24 mouse cellular contexts compared by ENCODE assay signal in the genomic region with DNA sequence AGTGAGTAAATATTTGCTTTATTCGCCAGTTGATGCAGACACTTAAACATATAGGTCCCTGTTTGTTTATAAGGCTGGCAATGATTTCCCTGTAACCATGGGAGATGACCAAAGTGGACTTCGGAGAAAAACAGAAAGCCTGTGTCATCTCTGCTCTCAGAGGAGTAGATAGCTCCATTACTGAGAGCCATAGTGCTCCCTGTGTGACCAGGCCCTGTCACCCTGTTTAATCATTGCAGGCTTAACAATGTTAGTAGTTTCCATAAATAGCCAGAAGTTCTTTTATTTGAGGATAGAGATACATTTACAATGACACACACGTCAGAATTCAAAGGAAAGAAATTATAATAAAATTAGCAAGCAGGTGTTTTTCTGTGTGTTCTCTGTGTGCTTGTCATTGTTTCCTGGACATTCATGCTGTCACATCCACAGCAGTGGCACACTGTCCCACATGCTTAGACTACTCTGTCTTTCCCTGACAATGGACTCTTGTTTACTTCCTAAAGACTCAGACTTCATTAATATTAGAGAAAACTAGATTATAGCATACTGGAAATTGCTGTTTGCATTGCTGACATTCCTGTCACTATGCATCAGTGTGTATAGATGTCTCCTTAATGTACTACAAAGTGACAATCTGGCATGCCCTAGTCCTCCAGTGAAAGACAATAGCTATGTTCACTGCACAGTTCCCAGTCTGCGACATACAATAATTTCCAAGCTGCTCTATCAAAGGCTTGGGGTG.
DNase-seq lines count a peak whose midpoint lies in the region; ATAC-seq lines count a peak whose summit lies in the region.
"Had no signal": no experiment of that assay in that cellular context is flagged by ENCODE, and none has a peak within 500 bp of the region (broad histone marks: within the 10 kb centered on the region; RNA-seq: fewer than 3 reads in every experiment).

No protein-coding gene starts in this region.

- no peak overlapping the region for H3K4me2 ChIP-seq in forebrain, embryonic 13.5 days
- no peak overlapping the region for H3K4me2 ChIP-seq in forebrain, embryonic 12.5 days
- no peak overlapping the region for H3K4me2 ChIP-seq in hindbrain, embryonic 11.5 days (replicated peaks; ENCODE audit: low read depth, low read length)
- H3K4me2 ChIP-seq in hindbrain, embryonic 13.5 days: no peak overlapping the region
- H3K4me2 ChIP-seq in midbrain, embryonic 13.5 days (replicated peaks): no peak overlapping the region
- H3K4me2 ChIP-seq: hindbrain, embryonic 15.5 days; liver, embryonic 15.5 days; lung, embryonic 15.5 days; neural tube, embryonic 12.5 days had no signal

- 66% methylated on average over 4 of the region's 4 CpGs for WGBS in forebrain, embryonic 13.5 days
- 66% methylated on average over 4 of the region's 4 CpGs for WGBS in forebrain, embryonic 12.5 days
- WGBS in hindbrain, embryonic 11.5 days: 65% methylated on average over 4 of the region's 4 CpGs
- WGBS in hindbrain, embryonic 13.5 days: 63% methylated on average over 4 of the region's 4 CpGs
- 43% methylated on average over 4 of the region's 4 CpGs for WGBS in midbrain, embryonic 13.5 days
- 85% methylated on average over 4 of the region's 4 CpGs for WGBS in midbrain, embryonic 10.5 days

- DNase-seq in hindbrain, embryonic 11.5 days (ENCODE audit: low spot score): no peak
- no peak for DNase-seq in midbrain, embryonic 10.5 days (ENCODE audit: low spot score)
- DNase-seq in thymus, adult 18-20 months: no peak
- DNase-seq: cerebellum, adult 11 months; cerebellum, adult 9-11 months; gastrocnemius, adult 2 months; heart, postnatal 10 days; kidney, adult 18-20 months; liver; lung, postnatal 36 days; thymus, postnatal 25 days had no signal

- peaks cover 16% of the 10 kb centered on the region for H3K4me1 ChIP-seq in forebrain, embryonic 13.5 days
- H3K4me1 ChIP-seq in forebrain, embryonic 12.5 days: peaks cover 13% of the 10 kb centered on the region
- no peaks in the 10 kb centered on the region for H3K4me1 ChIP-seq in hindbrain, embryonic 11.5 days (replicated peaks; ENCODE audit: control insufficient read depth, insufficient read depth, low read length)
- H3K4me1 ChIP-seq in hindbrain, embryonic 13.5 days (replicated peaks): peaks cover 3% of the 10 kb centered on the region; the same call in 1 of the 2 replicates
- H3K4me1 ChIP-seq in midbrain, embryonic 13.5 days (replicated peaks): peaks cover 8% of the 10 kb centered on the region; the same call in 1 of the 2 replicates
- H3K4me1 ChIP-seq in midbrain, embryonic 10.5 days: no peaks in the 10 kb centered on the region
- H3K4me1 ChIP-seq: hindbrain, embryonic 15.5 days; limb, embryonic 10.5 days; liver, embryonic 15.5 days; megakaryocyte, embryonic 14.5 days; neural tube, embryonic 12.5 days had no signal

- peak; percentile 66 for ATAC-seq in forebrain, embryonic 13.5 days
- no peak for ATAC-seq in forebrain, embryonic 12.5 days (ENCODE audit: low FRiP score)
- peak; percentile 57; the same call in 1 of the 2 replicates for ATAC-seq in hindbrain, embryonic 11.5 days (ENCODE audit: low FRiP score)
- no peak for ATAC-seq in hindbrain, embryonic 13.5 days (ENCODE audit: low FRiP score)
- ATAC-seq in midbrain, embryonic 13.5 days: peak; percentile 86
- ATAC-seq in activated CD4-positive, CD25-positive, alpha-beta regulatory T cell, adult 4 months: no peak

- no peak overlapping the region for H3K9ac ChIP-seq in forebrain, embryonic 13.5 days
- no peak overlapping the region for H3K9ac ChIP-seq in forebrain, embryonic 12.5 days
- H3K9ac ChIP-seq in hindbrain, embryonic 11.5 days (ENCODE audit: low read depth, low read length): no peak overlapping the region
- H3K9ac ChIP-seq in hindbrain, embryonic 13.5 days: no peak overlapping the region
- H3K9ac ChIP-seq in midbrain, embryonic 13.5 days (replicated peaks): no peak overlapping the region
- H3K9ac ChIP-seq: hindbrain, embryonic 15.5 days; liver, embryonic 15.5 days; lung, embryonic 15.5 days; neural tube, embryonic 12.5 days had no signal

- H3K36me3 ChIP-seq in forebrain, embryonic 13.5 days (ENCODE audit: poor library complexity, severe bottlenecking): no peaks in the 10 kb centered on the region
- no peaks in the 10 kb centered on the region for H3K36me3 ChIP-seq in forebrain, embryonic 12.5 days (replicated peaks)
- H3K36me3 ChIP-seq in hindbrain, embryonic 11.5 days (ENCODE audit: control insufficient read depth, insufficient read depth, low read length): no peaks in the 10 kb centered on the region
- H3K36me3 ChIP-seq in hindbrain, embryonic 13.5 days: no peaks in the 10 kb centered on the region
- no peaks in the 10 kb centered on the region for H3K36me3 ChIP-seq in midbrain, embryonic 13.5 days
- no peaks in the 10 kb centered on the region for H3K36me3 ChIP-seq in midbrain, embryonic 10.5 days
- H3K36me3 ChIP-seq: heart, embryonic 10.5 days; hindbrain, embryonic 15.5 days; limb, embryonic 10.5 days; liver, embryonic 15.5 days; lung, embryonic 15.5 days; neural tube, embryonic 12.5 days had no signal

- H3K27ac ChIP-seq in forebrain, embryonic 13.5 days: no peak overlapping the region
- H3K27ac ChIP-seq in forebrain, embryonic 12.5 days: no peak overlapping the region
- no peak overlapping the region for H3K27ac ChIP-seq in hindbrain, embryonic 11.5 days (ENCODE audit: low read depth, low read length)
- H3K27ac ChIP-seq in hindbrain, embryonic 13.5 days: no peak overlapping the region
- no peak overlapping the region for H3K27ac ChIP-seq in midbrain, embryonic 13.5 days
- H3K27ac ChIP-seq in midbrain, embryonic 10.5 days (replicated peaks): no peak overlapping the region
- H3K27ac ChIP-seq: gastrocnemius, adult 2 months; heart, embryonic 10.5 days; hindbrain, embryonic 15.5 days; kidney, postnatal 0 days; limb, embryonic 10.5 days; liver, embryonic 15.5 days; lung, embryonic 15.5 days; neural tube, embryonic 12.5 days had no signal

- H3K27me3 ChIP-seq in forebrain, embryonic 13.5 days: no peaks in the 10 kb centered on the region
- no peaks in the 10 kb centered on the region for H3K27me3 ChIP-seq in forebrain, embryonic 12.5 days
- no peaks in the 10 kb centered on the region for H3K27me3 ChIP-seq in hindbrain, embryonic 11.5 days (ENCODE audit: control insufficient read depth, insufficient read depth, low read length)
- no peaks in the 10 kb centered on the region for H3K27me3 ChIP-seq in hindbrain, embryonic 13.5 days
- H3K27me3 ChIP-seq in midbrain, embryonic 13.5 days: no peaks in the 10 kb centered on the region
- no peaks in the 10 kb centered on the region for H3K27me3 ChIP-seq in midbrain, embryonic 10.5 days (ENCODE audit: low read depth, poor library complexity, severe bottlenecking)
- H3K27me3 ChIP-seq: hindbrain, embryonic 15.5 days; liver, embryonic 15.5 days; lung, embryonic 15.5 days; megakaryocyte, embryonic 14.5 days; neural tube, embryonic 12.5 days had no signal

- no peak overlapping the region for H3K4me3 ChIP-seq in forebrain, embryonic 13.5 days
- H3K4me3 ChIP-seq in forebrain, embryonic 12.5 days (replicated peaks): no peak overlapping the region
- H3K4me3 ChIP-seq in hindbrain, embryonic 11.5 days (ENCODE audit: low read depth, low read length): no peak overlapping the region
- H3K4me3 ChIP-seq in hindbrain, embryonic 13.5 days: no peak overlapping the region
- no peak overlapping the region for H3K4me3 ChIP-seq in midbrain, embryonic 13.5 days (replicated peaks)
- H3K4me3 ChIP-seq in midbrain, embryonic 10.5 days: no peak overlapping the region
- H3K4me3 ChIP-seq: gastrocnemius, adult 2 months; heart, embryonic 10.5 days; hindbrain, embryonic 15.5 days; limb, embryonic 10.5 days; liver, embryonic 15.5 days; lung, embryonic 15.5 days; megakaryocyte, embryonic 14.5 days; neural tube, embryonic 12.5 days had no signal

- H3K9me3 ChIP-seq in forebrain, embryonic 13.5 days (replicated peaks): no peaks in the 10 kb centered on the region
- no peaks in the 10 kb centered on the region for H3K9me3 ChIP-seq in forebrain, embryonic 12.5 days
- no peaks in the 10 kb centered on the region for H3K9me3 ChIP-seq in hindbrain, embryonic 11.5 days (ENCODE audit: control insufficient read depth, low read length)
- H3K9me3 ChIP-seq in hindbrain, embryonic 13.5 days: no peaks in the 10 kb centered on the region
- no peaks in the 10 kb centered on the region for H3K9me3 ChIP-seq in midbrain, embryonic 13.5 days
- H3K9me3 ChIP-seq in midbrain, embryonic 10.5 days (replicated peaks): no peaks in the 10 kb centered on the region
- H3K9me3 ChIP-seq: heart, embryonic 10.5 days; hindbrain, embryonic 15.5 days; limb, embryonic 10.5 days; liver, embryonic 15.5 days; lung, embryonic 15.5 days; megakaryocyte, embryonic 14.5 days; neural tube, embryonic 12.5 days had no signal

Comparison
In these comparisons a context has a peak if more than half of its experiments do, and no peak if none do; other contexts are left out.
1. ATAC-seq: peak in forebrain, embryonic 13.5 days (single experiment), hindbrain, embryonic 11.5 days (single experiment) and midbrain, embryonic 13.5 days (single experiment); none in forebrain, embryonic 12.5 days (single experiment), hindbrain, embryonic 13.5 days (single experiment) and activated CD4-positive, CD25-positive, alpha-beta regulatory T cell, adult 4 months (single experiment).